Mouse (Mus musculus) hindlimb bud, embryonic 11.5 days (tissue): Measurements from ENCODE around the gene Ccdc85c.

ENCODE experiments used
- DNase-seq: peaks from one replicate; pipeline ENCODE4 v3.0.0-alpha.2; 2012; ENCODE audit warnings: low read depth, low spot score; ENCODE audit errors: extremely low spot score

Ccdc85c gene

DNA sequence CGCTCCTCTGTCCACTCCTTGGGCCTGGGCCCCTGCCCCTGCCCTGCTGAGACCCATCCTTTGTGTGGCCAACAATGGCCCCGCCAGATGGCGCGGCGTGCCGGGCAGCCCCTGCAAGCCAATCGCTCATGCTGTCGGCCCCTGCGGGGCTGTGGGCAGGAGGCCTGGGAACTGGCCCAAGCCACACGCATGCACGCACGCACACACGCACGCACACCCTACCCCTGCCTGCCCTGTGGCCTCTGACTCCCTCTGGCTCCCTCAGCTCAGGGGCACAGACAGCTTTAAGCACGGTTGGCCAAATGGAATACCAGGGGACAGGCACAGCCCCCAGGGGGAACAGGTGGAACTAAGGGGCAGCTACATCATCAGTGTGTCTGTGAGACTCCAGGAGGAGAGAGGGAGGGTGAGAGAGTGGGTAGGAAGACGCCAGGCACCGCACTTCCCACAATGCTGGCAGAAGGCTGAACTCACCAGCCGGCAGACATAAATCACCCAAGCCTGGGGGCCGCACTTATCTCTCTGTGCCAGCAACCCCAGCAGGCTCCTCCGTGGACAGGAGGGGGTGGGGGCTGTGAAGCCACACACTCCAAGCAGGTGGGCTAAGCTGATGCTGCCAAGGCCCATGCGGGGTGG lies 34.2 kb downstream of the Ccdc85c start:
- DNase-seq: no peak

GRCm38 (mm10) chr12:108240401-108240890 lies 34.8 kb downstream of the Ccdc85c start:
- peak; percentile 64 for DNase-seq

- DNase-seq: no peak
Observed at GRCm38 (mm10) chr12:108239441-108239840, 35.8 kb downstream of the Ccdc85c start.

DNA sequence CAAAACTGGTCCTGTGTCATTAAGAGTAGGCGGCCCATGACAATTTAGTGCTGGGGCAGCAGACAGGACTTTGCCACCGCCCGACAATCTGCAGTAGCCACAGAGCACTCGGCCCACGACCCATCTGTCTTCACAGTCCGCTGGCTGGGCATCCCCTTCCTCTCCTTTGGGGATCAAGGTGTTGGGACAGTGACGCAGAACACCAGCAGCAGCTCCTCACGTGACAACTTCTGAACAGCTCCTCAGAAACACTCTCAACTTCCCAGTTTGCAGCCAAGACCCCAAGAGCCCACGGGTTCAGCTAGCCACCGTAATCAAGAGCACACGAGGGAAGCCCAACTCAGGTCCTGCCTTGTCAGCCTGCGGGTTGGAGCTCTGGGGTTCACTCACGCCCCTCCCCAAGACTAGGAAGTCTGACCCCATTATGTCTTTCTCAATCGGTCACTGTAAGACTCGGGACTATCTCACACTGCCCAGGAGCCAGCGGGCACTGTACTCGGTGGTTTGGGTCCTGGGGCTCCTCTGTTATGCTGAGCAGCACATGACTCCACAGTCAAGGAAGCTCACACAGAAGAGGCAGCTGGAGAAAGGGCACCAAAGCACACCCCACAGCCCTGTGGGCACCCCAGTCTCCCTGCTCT lies 36.7 kb downstream of the Ccdc85c start:
- no peak for DNase-seq

DNA sequence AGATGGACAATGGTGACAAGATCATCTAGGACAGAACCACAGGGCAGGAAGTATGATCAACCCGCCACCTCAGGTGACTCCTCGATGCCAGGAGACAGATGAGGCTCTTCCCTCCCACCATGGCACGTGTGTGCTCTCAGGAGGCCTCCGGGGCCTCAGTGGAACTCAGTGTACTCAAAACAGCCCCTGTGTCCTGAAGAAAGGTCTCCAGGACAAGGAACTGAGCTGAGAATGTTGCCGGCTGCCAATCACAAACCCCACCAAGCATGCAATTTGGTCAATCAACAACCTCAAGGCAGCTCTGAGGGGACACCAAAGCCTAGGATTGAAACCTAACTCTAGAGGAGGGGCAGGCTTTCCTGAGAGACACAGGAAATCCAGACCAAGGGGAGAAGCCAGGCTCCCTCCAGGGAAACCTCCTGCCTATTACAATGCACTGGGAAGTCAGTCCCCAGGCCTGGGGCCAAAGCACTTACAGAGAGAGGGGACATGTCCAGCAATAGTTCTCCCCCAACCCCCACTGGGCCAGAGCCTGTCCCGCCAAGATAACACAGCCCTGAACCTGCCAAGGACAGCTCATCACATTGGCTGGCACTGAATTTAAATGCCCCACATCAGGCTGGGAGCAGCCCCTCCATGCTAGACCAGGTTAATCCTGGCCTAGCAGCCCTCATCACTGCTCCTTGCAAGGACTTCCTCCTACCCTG lies 37.8 kb downstream of the Ccdc85c start:
- DNase-seq: no peak

- DNase-seq: no peak
Observed at GRCm38 (mm10) chr12:108235976-108236555, 39.2 kb downstream of the Ccdc85c start.

DNA sequence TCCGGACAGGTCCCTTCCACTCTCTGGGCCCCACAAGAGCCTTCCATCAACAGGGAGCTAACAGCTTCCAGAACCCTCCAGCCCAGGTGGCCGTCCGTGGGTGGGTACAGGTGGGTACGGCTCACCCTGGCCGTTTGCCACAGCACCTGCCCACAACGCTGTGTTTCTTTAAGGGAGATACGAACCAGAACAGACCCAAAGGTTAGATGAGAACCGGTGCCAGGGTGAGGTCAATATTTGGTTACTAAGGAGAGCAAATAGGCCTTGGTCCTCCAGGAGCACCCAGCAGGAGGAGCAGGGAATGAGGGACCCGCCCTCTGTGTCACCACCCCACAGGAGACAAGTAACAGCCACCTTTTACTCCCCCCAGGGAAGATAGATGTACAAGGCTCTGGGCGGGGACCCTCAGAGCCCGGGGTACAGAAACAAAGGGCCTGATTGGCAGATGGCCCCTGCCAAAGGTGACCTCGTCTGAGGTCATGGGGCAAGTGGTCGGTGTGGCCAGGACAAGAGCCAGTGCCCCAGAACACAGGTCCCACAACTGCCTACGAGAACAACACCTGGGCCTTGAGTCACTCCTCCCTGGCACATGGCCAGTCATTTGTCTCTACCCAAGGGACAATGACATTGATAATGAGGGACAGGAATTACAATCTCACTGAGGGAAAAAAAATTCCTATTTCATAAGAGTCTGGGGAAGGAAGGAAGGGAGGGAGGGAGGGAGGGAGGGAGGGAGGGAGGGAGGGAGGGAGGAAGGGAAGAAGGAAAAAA lies 40.2 kb downstream of the Ccdc85c start:
- DNase-seq: no peak

- no peak for DNase-seq
Observed at GRCm38 (mm10) chr12:108233736-108234135, 41.5 kb downstream of the Ccdc85c start.

GRCm38 (mm10) chr12:108231901-108232300 lies 43.3 kb downstream of the Ccdc85c start:
- no peak for DNase-seq

- DNase-seq: no peak
Observed at GRCm38 (mm10) chr12:108230821-108231794, 44.1 kb downstream of the Ccdc85c start.

DNA sequence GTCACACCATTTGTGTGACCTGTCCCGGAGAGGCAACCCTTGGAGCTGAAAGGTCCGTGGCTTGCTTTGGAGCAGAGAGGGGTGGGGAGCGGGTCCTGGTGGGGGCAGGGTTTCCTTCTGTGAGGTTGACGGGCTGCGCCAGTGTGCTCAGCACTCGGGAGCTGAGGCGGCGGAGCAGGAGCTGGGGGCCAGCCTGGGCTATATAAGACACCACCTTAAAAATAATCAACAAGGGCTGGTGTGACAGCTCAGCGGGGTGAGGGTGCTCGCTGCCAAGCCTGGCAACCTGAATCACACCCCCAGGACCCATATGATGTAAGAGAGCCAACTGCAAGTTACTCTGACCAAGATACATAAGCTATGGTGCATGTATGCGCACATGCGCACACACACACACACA lies 45.1 kb downstream of the Ccdc85c start:
- no peak for DNase-seq

GRCm38 (mm10) chr12:108227527-108227926 lies 47.7 kb downstream of the Ccdc85c start:
- no peak for DNase-seq

- no peak for DNase-seq
Observed at GRCm38 (mm10) chr12:108226941-108227340, 48.3 kb downstream of the Ccdc85c start.

GRCm38 (mm10) chr12:108226216-108226615 lies 49.0 kb downstream of the Ccdc85c start:
- no peak for DNase-seq

- no peak for DNase-seq
Observed at GRCm38 (mm10) chr12:108225781-108226180, 49.4 kb downstream of the Ccdc85c start.

GRCm38 (mm10) chr12:108223357-108223756 lies 51.9 kb downstream of the Ccdc85c start:
- DNase-seq: no peak

GRCm38 (mm10) chr12:108221712-108222111 lies 53.5 kb downstream of the Ccdc85c start:
- DNase-seq: no peak

DNA sequence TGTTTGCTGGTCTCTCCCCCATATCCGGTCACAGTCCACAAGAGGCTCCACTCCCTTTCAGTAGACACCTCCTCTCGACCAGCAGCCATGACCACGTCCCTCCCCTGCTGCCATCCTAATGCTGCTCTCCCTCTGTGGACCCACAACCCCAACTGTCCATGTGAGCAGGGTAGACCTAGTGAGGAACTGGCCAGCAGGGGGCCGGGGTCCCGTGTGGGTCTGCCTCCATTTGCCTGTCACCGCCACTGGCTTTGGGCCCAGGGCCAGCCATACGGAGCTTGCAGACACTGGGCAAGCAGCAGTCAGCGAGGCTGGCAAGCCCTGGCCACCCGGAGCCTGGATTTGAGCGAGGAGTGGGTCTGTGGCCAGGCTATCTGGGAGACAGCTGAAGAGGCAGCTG lies 54.0 kb downstream of the Ccdc85c start:
- DNase-seq: no peak

DNA sequence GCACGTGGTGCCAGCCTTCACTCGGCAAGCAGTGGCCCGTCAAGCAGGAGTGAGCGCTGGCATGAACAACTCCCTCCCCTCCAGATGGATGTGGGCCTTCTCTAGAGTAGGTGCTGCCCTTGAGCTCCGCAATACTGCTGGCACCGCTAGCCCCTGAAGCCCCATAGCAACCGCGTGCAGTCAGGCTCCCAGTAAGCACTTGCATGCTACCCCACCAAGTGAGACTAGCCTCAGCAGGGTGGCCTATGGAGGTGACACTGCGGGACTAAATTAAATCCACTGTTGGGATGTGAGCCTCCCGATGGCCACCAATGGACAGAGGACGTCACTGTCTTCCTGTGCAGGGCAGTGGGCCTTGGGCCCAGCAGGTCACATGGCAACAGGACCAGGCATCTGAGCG lies 54.6 kb downstream of the Ccdc85c start:
- no peak for DNase-seq
